Mouse (Mus musculus): Measurements from ENCODE around the gene Gfod2. TPM values are rescaled to one million over a fixed set of nuclear protein-coding genes. Genes with fewer than 3 reads are reported as not detected.
A peak's percentile ranks its signal among the peaks of the same experiment; 100 is the strongest.

The Gfod2 gene
- 10 to 100 TPM; 21.5 to 26.7 TPM for total RNA-seq (2021)
- long read RNA-seq, experiment 1, full-length matches to known transcripts, result 24 of 30 reads
- long read RNA-seq, experiment 1, partial matches to known transcripts, result 1 of 30 reads
- long read RNA-seq, experiment 1, other reads (novel, unspliced or antisense), result 5 of 30 reads
- long read RNA-seq, experiment 2, full-length matches to known transcripts, result 42 of 49 reads
- long read RNA-seq, experiment 2, partial matches to known transcripts, result 0 of 49 reads
- long read RNA-seq, experiment 2, other reads (novel, unspliced or antisense), result 7 of 49 reads

DNA sequence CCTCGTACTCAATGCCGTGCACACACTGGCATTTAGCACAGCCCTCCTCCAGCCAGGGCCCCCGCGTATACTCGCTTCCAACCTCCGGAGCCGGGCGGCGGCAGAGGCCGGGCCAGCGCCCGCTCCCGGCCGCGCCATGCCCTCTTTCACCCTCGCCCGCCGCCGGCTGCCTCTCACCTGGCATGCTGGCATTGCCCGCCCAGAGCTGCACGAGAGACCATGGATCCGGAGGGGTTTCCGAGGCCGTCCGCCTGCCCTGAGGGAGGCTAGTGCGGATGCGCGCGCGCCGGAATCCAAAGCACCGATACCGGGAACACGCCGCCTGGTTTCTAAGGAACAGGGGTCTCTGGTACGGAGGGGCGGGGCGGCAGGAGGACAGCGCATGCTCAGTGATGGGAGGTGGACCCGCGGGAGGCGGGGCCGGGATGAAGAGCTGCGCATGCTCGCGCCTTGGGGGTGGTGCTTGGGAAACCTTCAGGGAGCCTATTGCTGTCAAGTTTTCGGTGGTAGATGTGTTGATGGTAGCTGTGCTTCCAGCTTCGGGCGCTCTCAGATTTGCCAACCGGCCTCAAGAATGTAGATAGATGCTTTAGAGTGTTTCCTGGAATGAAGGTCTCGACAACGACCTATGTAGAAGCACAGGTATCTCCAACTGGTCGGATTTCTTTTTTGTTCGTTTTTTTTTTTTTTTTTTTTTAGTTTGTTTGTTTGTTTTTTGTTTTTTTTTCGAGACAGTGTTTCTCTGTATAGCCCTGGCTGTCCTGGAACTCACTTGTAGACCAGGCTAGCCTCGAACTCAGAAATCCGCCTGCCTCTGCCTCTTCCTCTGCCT is at the start of gene Gfod2:
Gfod2 (minus strand) TSS at position 388 of the 832 bp plus-strand sequence.
- DNase-seq (ENCODE audit: low spot score in 2 of 2), result peak; percentile 96 to 99

DNA sequence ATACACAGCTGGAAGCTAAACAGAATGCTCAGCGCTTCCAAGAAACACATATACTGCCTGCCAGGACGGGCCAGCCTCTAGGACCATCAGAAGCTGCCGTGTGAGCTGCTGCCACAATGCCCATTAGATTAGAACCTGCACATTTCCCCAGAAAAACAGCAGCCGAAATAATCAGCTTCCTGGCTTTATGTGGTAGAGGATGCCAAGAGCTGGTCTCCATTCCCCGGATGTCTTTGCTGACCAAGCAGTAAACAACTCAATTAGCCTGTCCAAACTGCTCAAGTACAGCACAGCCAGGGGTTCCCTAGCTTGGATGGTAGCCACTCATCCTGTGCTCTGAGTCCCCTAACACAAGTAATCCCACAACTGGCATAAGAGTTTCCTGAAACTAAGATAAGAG is 49.3 kb upstream of the Gfod2 start:
- no peak for DNase-seq (ENCODE audit: low spot score in 2 of 2)

DNA sequence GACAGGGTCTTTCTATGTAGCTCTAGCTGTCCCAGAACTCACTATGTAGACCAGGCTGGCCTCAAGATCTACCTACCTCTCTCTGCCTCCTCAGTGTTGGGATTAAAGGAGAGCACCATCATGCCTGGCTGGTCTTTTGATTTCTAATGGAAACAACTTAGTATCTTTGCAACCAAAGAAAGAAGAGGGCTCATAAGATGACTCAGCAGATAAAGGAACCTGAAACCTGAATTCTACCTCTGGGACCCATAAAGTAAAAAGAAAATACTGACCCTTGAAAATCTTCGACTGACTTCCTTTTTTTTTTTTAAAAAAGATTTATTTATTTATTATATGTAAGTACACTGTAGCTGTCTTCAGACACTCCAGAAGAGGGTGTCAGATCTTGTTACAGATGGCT is 47.5 kb upstream of the Gfod2 start:
- no peak for DNase-seq (ENCODE audit: low spot score in 2 of 2)

DNA sequence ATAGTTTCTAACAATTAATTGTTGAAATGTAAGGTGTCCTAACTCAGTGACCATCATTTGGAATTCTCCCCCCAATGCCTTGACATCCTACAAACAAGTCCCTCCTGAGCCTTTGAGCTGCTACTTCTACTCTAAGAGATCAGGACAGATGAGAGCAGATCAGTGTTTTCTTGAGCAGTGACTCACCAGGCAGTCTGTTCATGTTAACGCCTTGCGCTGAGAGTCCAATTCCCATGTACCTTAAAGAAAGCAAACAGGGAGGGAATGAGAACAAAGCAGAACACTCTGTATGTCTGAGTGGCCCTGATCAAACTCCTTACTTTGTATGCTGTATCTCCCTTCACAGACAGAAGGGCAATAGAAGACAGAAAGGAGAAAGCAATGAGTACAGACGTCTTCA is 46.9 kb upstream of the Gfod2 start:
- no peak for DNase-seq (ENCODE audit: low spot score in 2 of 2)

DNA sequence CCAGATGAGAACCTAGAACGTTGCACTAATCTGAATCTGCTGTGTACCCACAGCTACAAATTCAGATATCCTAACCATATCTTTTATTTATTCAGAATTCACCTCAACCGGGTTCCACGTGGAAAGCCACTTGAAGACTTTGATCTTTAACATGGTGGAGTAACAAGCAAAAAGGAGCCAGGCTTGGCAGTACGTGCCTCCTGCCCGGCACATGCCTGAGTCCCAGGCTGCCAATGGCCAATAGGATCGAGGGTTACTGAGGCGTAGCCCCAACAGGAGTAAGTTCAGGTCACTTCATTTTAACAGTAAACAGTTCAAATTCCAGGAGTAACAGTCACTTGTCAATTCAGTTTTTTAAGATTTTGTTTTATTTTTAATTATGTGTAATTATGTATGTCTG is 46.3 kb upstream of the Gfod2 start:
- DNase-seq (ENCODE audit: low spot score in 2 of 2), result no peak

DNA sequence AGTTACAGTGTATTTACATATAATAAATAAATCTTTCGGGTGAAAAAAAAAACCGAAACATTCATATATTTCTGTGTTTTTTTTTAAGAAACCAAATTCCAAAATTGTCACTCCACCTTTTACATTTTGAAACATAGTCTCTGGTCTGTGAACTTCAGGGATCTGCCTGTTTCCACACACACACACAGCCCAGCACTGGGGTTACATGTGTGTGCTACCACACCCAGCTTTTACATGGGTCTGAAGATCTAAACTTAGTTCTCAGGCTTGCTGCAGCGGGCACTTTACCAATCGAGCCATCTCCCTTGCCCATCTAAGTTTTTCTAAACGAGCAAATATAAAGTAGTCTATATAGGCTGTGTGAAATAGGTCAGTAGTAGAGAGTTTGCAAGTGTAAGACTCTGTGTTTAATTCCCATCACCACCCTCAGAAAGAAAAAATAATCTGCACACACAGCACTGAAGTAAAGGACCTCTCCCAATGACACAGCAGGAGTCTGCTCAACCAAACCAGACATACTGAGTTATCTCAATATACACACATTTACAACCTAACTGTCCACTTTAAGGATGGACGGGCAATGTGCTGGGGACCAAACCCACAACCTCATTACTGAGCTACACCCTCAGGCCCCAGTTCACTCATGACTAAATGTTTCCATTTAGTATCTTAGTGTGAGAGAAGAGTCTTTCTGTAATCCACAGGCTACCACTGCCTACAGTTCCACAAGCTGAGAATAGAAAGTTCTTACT is 42.9 kb upstream of the Gfod2 start:
- no peak for DNase-seq (ENCODE audit: low spot score in 2 of 2)

DNA sequence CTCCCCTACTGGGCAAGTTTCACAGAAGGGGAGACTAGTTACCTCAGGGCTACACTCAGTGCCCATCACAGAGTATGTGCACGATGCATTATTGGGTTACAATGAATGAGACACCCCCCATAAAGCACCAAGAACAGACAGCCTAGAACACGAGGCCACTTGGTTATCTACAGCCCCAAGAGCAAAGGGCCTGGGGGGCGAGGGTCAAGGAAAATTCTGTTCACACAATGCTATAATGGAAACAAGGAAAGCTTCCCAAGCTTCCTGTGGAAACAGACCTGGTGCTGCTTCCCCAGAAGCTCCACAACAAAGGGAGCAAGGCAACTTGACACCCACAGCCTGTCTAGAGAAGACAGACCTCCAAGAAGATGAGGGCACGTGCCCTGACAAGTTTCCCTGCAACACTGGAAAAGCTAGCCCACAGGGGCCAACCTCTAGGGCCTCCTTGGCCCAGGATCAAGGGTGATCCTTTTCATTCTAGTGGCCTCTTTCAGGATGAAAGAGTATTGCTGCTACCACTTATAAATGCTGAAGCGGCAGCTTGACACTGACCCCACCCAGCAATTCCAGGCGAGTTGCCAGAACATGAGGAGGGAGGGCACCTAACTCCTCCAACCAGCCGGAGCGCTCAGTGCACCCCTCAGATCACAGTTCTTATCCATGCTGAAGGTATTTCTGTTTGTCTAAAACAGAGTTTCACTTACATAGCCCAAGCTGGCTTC is 40.8 kb upstream of the Gfod2 start:
- peak; percentile 33 to 61 for DNase-seq (ENCODE audit: low spot score in 2 of 2)

DNA sequence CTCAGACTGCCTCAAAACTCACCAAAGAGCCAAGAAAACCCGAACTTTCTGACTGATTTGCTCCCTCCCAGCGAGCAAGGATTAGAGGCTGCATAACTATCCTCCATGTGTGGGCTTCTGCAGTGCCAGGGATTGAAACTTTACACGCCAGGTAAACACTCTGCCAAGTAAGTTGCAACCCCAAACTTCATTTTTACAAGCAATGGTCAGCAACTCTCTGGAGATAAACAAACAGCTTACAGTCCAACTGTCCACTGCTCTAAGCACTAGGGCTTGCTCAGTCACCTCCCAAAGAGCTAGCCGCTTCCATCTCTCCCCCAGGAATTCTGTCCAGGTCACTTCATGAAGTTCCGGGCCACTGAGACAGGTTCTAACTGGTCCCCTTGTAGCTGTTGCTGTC is 39.9 kb upstream of the Gfod2 start:
- no peak for DNase-seq (ENCODE audit: low spot score in 2 of 2)

DNA sequence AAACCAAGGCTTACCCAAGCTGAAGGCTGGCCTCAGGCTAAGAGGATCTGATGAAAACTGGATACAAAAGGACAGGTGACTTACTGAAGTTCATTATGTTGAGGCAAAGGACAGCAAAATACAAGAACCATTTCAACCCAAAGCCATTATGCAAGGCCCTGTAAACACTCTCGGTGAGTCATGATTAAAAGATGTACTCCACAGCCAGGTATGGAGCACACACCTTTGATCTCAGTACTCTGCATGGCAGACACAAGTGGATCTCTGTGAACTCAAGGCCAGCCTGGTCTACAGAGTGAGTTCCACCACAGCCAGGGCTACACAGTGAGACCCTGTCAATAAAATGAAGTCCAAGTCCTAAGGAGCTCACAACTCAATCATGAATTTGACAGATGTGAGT is 37.3 kb upstream of the Gfod2 start:
- no peak for DNase-seq (ENCODE audit: low spot score in 2 of 2)

DNA sequence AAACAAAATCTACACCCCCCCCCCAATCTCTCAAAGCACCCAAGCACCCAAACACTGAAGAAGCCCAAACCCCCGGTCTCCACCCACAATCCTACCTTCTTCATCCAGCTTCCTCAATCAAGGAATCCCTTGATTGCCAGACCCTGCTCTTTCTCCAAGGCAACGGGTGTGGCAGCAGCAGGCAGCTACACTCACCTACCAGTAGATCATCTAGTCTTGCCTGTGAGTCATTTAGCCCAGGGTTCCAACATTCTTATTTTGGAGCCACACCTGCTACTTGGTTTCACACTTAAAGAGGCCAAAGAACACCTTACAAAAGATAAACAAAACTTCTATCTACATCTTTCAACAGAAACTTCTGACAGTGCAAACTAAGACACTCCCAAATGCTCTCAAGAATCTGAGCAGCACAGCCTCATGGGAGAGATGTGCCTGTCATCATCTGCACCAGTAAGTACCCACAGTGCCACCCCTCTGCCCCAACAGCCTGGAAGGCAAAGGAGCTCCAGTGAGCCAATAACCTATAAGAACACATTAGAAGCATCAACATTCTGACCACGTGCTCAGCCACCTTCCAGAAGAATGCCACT is 35.6 kb upstream of the Gfod2 start:
- DNase-seq (ENCODE audit: low spot score in 2 of 2), result no peak

DNA sequence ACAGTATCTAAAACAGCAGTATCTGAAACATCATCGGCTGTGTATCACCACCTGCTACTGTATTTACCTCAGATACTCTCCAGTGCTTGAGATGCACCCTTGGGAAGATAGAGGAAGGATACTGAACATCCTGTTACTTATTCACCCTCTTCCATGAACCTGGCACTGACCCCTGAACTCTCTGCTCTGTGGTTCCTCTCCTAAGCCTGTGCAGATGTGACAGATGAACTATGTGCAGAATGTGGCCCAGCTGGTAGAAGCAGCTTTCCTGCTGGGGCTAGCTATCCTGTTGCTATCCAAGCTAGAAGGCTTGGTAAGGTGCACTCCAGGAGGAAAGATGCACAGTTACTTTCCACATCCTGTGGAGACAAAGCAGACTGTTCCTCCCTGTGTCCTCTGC is 34.9 kb upstream of the Gfod2 start:
- DNase-seq (ENCODE audit: low spot score in 2 of 2), result no peak

DNA sequence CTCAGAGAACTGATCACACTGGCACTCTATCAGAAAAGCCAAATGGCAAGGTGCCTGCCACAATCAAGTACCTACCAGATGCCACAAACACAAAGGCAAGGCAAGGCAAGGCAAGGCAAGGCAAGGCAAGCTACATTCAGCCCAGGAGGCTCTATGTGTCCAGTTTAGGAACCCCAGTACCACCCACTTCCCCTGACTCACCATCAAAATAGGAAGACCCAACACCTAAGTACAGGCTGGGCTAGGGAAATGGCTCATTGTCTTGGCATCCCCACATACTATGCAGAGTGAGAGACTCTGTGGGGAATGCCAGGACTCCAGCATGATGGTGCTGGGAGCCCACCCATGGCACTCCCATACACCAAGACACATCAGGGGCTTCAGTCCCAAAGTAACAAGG is 31.2 kb upstream of the Gfod2 start:
- DNase-seq (ENCODE audit: low spot score in 2 of 2), result no peak

DNA sequence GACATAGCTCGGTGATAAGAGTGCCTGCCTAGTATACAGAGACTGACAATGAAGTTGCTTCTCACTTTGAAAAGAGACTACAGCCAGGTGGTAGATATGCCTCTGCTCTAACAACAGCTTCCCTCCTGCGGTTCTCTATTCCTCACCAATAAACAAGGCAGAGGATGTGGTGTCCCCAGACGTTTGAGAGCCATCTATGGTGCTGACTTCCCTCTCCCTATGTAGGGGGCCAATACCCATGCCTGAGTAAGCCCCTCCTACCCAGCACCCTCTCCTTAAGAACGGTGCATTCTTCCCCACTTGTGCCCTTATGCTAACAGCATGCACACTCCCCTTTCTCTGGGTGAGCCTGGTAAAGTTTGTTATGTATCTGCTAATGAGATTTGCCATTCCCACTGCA is 30.5 kb upstream of the Gfod2 start:
- DNase-seq (ENCODE audit: low spot score in 2 of 2), result no peak

DNA sequence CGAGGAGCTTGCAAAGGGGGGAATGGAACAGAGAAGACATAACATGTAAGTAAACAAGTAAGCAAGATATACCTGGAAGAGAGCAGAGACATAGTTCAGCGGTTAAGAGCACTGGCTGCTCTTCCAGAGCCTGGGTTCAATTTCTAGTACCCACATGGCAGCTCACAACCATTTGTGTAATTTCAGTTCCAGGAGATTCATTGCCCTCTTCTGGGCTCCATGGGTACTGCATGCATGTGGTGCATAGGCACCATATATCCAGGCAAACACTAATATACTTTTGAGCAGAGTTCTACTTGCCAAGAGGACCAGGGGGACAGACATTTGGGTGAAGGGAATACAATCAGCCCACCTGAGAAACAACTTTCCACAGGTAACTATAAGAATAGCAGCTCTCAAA is 29.8 kb upstream of the Gfod2 start:
- DNase-seq (ENCODE audit: low spot score in 2 of 2), result no peak

DNA sequence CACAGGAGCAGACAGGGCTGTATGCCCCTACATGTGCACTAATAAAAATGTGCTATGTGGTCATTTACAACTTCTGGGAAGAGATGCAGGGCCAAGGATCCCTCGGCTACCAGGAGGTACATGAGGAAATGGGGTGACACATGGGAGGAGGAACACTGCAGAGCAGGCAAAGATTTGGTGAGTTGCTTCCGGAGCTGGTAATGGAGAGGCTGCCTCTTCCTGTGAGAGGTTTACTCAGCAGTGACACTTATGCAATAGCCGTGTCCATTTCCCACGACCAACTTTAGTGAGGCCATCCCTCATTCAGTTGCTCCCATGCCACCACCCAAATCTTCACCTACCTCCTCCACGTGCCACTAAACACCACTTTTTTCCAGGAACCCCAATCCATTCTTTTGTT is 21.8 kb upstream of the Gfod2 start:
- no peak for DNase-seq (ENCODE audit: low spot score in 2 of 2)

DNA sequence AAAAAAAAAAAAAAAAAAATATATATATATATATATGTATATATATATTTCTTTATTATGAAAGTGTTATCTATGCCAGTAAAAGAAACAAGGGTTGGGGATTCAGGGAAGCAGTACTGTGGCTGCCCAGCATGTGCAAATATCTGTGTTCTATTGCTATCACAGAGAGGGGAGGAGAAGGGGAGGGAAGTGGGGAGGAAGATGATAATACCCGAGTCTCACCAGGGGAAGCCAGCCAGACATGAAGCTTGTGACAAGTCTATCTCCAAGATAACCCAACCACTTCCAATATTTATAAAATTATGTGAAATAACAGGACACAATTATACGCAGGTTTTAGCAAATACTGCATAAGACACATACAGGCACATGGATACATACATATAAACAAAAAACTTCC is 19.4 kb upstream of the Gfod2 start:
- no peak for DNase-seq (ENCODE audit: low spot score in 2 of 2)

DNA sequence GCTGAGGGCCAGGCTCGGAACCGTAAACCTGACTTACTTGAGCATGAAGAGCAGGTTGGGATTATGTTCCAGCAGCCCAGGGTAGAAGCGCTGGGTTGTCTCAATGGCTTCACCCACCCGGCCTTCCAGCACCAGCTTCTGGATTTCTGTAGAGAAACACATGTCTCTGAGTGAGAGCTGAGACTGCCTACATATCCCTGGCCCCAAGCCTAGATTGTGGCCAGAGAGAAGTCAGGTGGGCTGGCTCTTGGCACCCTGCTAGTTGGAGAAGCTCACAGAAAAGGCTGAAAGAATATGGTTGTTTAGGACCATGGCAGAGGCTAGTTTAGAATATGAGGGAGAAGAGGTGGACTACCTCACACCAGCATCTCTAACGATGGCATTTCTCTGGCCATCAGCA is 16.0 kb upstream of the Gfod2 start:
- no peak for DNase-seq (ENCODE audit: low spot score in 2 of 2)

DNA sequence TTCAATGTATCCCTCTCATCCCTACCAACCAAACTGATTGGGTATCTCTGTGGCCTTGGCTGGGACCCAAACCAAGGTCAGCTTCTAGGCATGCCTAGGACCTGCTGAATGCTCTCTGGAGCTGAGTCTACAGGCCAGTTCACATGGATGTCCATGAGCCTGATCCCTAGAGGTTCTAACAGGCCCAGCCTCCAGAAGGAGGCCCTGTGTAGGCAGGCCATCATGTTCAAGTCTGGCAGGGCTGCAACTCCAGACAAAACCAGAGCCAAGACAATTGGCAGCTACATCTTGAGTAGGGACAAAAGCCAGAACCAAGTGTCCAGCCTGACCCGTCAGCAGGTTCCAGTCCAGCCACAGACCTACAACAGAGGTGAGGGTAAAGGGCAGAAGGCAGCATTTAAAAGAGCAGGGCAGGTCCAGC is 15.0 kb upstream of the Gfod2 start:
- no peak for DNase-seq (ENCODE audit: low spot score in 2 of 2)

DNA sequence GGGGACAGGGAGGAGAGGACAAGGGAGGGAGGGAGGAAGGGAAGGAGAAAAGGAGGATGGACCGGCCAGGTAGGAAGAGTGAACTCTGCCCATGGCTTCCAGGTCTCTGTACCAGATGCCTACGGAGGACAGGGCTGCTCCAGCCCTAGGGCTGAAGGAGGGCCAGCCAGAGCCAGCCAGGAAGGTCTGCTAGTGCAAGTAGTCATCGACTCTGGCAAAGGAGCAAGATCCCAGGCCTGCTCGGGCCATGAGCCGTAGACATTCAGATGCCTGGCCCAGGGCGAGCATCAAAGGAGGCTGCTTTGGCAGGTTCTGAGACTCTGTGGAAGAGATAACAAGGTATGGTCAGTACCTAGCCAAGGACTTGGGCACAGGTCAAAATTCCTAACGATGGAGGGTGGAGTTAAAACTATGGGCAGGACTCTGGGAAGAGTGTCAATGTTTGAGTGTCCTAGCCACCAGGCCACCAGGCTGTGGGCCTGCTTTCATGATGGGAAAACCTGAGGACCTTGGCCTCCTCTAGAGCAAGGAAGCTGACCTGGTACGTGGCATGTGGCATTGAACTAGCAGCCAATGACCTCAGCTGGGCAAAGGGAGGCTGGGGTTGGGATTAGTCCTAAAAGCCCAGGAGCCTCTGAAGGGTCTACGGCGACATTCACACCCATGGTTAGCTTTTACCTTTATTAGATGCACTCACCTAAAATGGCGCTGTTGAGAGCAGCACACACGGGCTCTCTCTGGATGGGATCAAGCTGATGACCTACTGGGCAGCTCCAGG is 13.1 kb upstream of the Gfod2 start:
- DNase-seq (ENCODE audit: low spot score in 2 of 2), result no peak

DNA sequence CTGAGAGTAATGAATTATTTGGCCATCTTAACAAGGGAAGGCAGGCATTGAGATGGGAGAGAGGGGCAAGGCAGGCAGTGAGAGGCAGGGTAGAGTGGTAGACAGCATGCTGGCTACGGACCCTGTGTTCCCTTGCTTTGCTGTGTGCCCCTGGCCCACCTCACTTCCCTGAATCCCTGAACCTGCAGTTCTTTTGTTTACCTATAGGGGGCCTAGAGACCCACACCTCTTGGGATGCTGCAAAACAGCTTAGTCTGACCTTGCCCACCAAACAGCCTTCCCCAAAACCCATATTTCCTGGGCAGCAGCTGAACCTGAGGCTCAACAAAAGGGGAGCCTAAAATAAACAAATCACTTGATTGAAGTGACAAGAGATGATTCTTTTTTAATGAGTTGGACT is 12.1 kb upstream of the Gfod2 start:
- no peak for DNase-seq (ENCODE audit: low spot score in 2 of 2)
